Mouse (Mus musculus) intestine, postnatal 0 days (tissue): ENCODE results near the gene Ctc1. TPM values are rescaled to one million over a fixed set of nuclear protein-coding genes. Genes with fewer than 3 reads are reported as not detected.

Experiments used
- ATAC-seq: fragments of 200-750 bp; cut with Nextera tagmentation; 2 replicates; pipeline ENCODE4 v1.8.0; 2017; ENCODE audit warnings: mild to moderate bottlenecking, moderate TSS enrichment, moderate library complexity
- H3K27ac ChIP-seq: fragments of 300-500 bp; sonication (generic); 2 replicates; pipeline ENCODE4 v1.5.1; 2014; ENCODE audit warnings: mild to moderate bottlenecking, low read depth, low read length, moderate library complexity
- H3K27me3 ChIP-seq: fragments of 300-500 bp; sonication (generic); replicated peaks from 2 replicates; pipeline ENCODE4 v1.6.1; 2014; ENCODE audit warnings: low read length, mixed read lengths; ENCODE audit not compliant: control insufficient read depth, insufficient read depth
- H3K36me3 ChIP-seq: fragments of 300-500 bp; sonication (generic); 2 replicates; pipeline ENCODE4 v1.6.1; 2014; ENCODE audit warnings: mild to moderate bottlenecking, moderate library complexity; ENCODE audit not compliant: control insufficient read depth, insufficient read depth
- H3K4me1 ChIP-seq: fragments of 300-500 bp; sonication (generic); replicated peaks from 2 replicates; pipeline ENCODE4 v1.6.1; 2014; ENCODE audit warnings: antibody characterized with exemption, low read length, mixed read lengths; ENCODE audit not compliant: control insufficient read depth, insufficient read depth
- H3K4me2 ChIP-seq: fragments of 300-500 bp; sonication (generic); replicated peaks from 2 replicates; pipeline ENCODE4 v1.6.1; 2014; ENCODE audit warnings: low read depth, mild to moderate bottlenecking, moderate library complexity
- H3K4me3 ChIP-seq: fragments of 300-500 bp; sonication (generic); 2 replicates; pipeline ENCODE4 v1.5.1; 2014; ENCODE audit warnings: low read depth, low read length
- H3K9ac ChIP-seq: fragments of 300-500 bp; sonication (generic); 2 replicates; pipeline ENCODE4 v1.6.1; 2014; ENCODE audit warnings: mild to moderate bottlenecking, low read depth, low read length
- H3K9me3 ChIP-seq: fragments of 300-500 bp; sonication (generic); 2 replicates; pipeline ENCODE4 v1.6.1; 2016; ENCODE audit warnings: mixed run types; ENCODE audit not compliant: control insufficient read depth
- CTCF ChIP-seq: sonication (generic); IDR thresholded peaks from 2 replicates; pipeline ENCODE4 v1.5.1; 2016; ENCODE audit warnings: low read depth, mild to moderate bottlenecking, control low read depth, antibody characterized with exemption, moderate library complexity
- WGBS: fragments of 180-500 bp; shearing (Covaris S2); extraction: QIAGEN DNeasy Blood & Tissue Kit; methylation state at CpG from one replicate; pipeline ENCODE4 v1.1.7; 2014; 5-methylcytosine and 5-hydroxymethylcytosine counted together
- polyA plus RNA-seq: library from polyadenylated mRNA; unstranded; fragments of >200 nt; fragmentation: Nextera tagmentation; extraction: Ambion mirVana; gene quantifications from 2 replicates; pipeline ENCODE4 v1.2.1, GENCODE M21; 2015

The Ctc1 gene
- polyA plus RNA-seq, 1 experiment from 2014 or later: 9.4 TPM

GRCm38 (mm10) chr11:69034585-69034984 lies 18.9 kb downstream of the Ctc1 start:
- WGBS: 92% methylated on average over 3 of the region's 3 CpGs

GRCm38 (mm10) chr11:69035411-69035810 lies 19.7 kb downstream of the Ctc1 start:
- Histone ChIP-seq H3K9ac (no peak overlapping the region), H3K4me3 (no peak overlapping the region), H3K27ac (peak overlapping the region; percentile 62; the same call in 1 of the 2 replicates), H3K36me3 (peaks cover 26% of the 10 kb centered on the region), H3K9me3 (no peaks in the 10 kb centered on the region), H3K4me1 (peaks cover 10% of the 10 kb centered on the region; the same call in 1 of the 2 replicates), H3K27me3 (no peaks in the 10 kb centered on the region), H3K4me2 (peak overlapping the region; percentile 77)
- ATAC-seq: no peak
- no peak for TF ChIP-seq CTCF
- 84% methylated on average over 9 of the region's 9 CpGs for WGBS

More at GRCm38 (mm10) chr11:69034585-69034984, 18.9 kb downstream of the Ctc1 start:
- Histone ChIP-seq H3K4me3 (no peak overlapping the region), H3K36me3 (peaks cover 31% of the 10 kb centered on the region), H3K27ac (no peak overlapping the region), H3K9me3 (no peaks in the 10 kb centered on the region), H3K4me1 (peaks cover 10% of the 10 kb centered on the region; the same call in 1 of the 2 replicates), H3K4me2 (no peak overlapping the region), H3K27me3 (no peaks in the 10 kb centered on the region), H3K9ac (no peak overlapping the region)
- TF ChIP-seq CTCF: no peak
- ATAC-seq: no peak

- H3K9ac ChIP-seq: no peak overlapping the region
Measured at GRCm38 (mm10) chr11:69035849-69036248, 20.1 kb downstream of the Ctc1 start.

GRCm38 (mm10) chr11:69036486-69037230 lies 20.9 kb downstream of the Ctc1 start:
- Histone ChIP-seq H3K4me1 (peaks cover 10% of the 10 kb centered on the region; the same call in 1 of the 2 replicates), H3K36me3 (peaks cover 13% of the 10 kb centered on the region), H3K9ac (peak overlapping the region; percentile 60), H3K27ac (peak overlapping the region; percentile 66; the same call in 1 of the 2 replicates), H3K9me3 (no peaks in the 10 kb centered on the region), H3K4me2 (peak overlapping the region; percentile 77), H3K27me3 (no peaks in the 10 kb centered on the region), H3K4me3 (peak overlapping the region; percentile 72)
- WGBS: 7% methylated on average over 20 of the region's 20 CpGs
- 0 out of 2 replicates have a peak, but pooled peaks have one; percentile 21 for ATAC-seq
- no peak for TF ChIP-seq CTCF

More at GRCm38 (mm10) chr11:69035849-69036248, 20.1 kb downstream of the Ctc1 start:
- peak; percentile 92 for TF ChIP-seq CTCF
- Histone ChIP-seq H3K4me3 (peak overlapping the region; percentile 72), H3K9me3 (no peaks in the 10 kb centered on the region), H3K27ac (peak overlapping the region; percentile 62; the same call in 1 of the 2 replicates), H3K4me2 (peak overlapping the region; percentile 77), H3K4me1 (peaks cover 10% of the 10 kb centered on the region; the same call in 1 of the 2 replicates), H3K27me3 (no peaks in the 10 kb centered on the region), H3K36me3 (peaks cover 21% of the 10 kb centered on the region)
- 3% methylated on average over 8 of the region's 8 CpGs for WGBS
- ATAC-seq: peak; percentile 34; the same call in 1 of the 2 replicates

- Histone ChIP-seq H3K9me3 (no peaks in the 10 kb centered on the region), H3K36me3 (peaks cover 9% of the 10 kb centered on the region; the same call in 1 of the 2 replicates), H3K27me3 (no peaks in the 10 kb centered on the region), H3K27ac (peak overlapping the region; percentile 66; the same call in 1 of the 2 replicates), H3K4me2 (peak overlapping the region; percentile 77), H3K4me3 (peak overlapping the region; percentile 72), H3K9ac (peak overlapping the region; percentile 60), H3K4me1 (peaks cover 10% of the 10 kb centered on the region; the same call in 1 of the 2 replicates)
- TF ChIP-seq CTCF: no peak
- under 1% methylated on average over 34 of the region's 34 CpGs for WGBS
- peak; percentile 34 for ATAC-seq
Measured at GRCm38 (mm10) chr11:69037231-69038061, 21.7 kb downstream of the Ctc1 start.

GRCm38 (mm10) chr11:69038173-69038572 lies 22.5 kb downstream of the Ctc1 start:
- WGBS: 79% methylated on average over 5 of the region's 5 CpGs
- H3K9ac ChIP-seq: no peak overlapping the region
- H3K4me3 ChIP-seq: no peak overlapping the region
- H3K9me3 ChIP-seq: no peaks in the 10 kb centered on the region
- peaks cover 10% of the 10 kb centered on the region; the same call in 1 of the 2 replicates for H3K4me1 ChIP-seq
- TF ChIP-seq CTCF: no peak
- no peaks in the 10 kb centered on the region for H3K27me3 ChIP-seq
- no peak for ATAC-seq
- H3K36me3 ChIP-seq: peaks cover 9% of the 10 kb centered on the region; the same call in 1 of the 2 replicates
- no peak overlapping the region for H3K27ac ChIP-seq
- no peak overlapping the region for H3K4me2 ChIP-seq
